Mouse (Mus musculus): ENCODE results near the gene Bag6. TPM values are rescaled to one million over a fixed set of nuclear protein-coding genes. Genes with fewer than 3 reads are reported as not detected.

The Bag6 gene
- polyA plus RNA-seq, 1 experiment from 2014 or later, result 96.0 TPM

- peaks cover 52% of the 10 kb centered on the region for H3K36me3 ChIP-seq (ENCODE audit: control insufficient read depth, insufficient read depth, low read length)
- H3K27me3 ChIP-seq (ENCODE audit: control insufficient read depth, insufficient read depth, low read length), result no peaks in the 10 kb centered on the region
- peaks cover 19% of the 10 kb centered on the region for H3K4me1 ChIP-seq (ENCODE audit: control insufficient read depth, insufficient read depth, low read length)
- H3K27ac ChIP-seq (ENCODE audit: low read depth, low read length), result no peak overlapping the region
- no peak overlapping the region for H3K9ac ChIP-seq (ENCODE audit: low read length)
- no peak for ATAC-seq (ENCODE audit: low FRiP score)
- H3K9me3 ChIP-seq (ENCODE audit: control insufficient read depth, low read length), result no peaks in the 10 kb centered on the region
- no peak for DNase-seq (ENCODE audit: low spot score, missing footprints)
- no peak overlapping the region for H3K4me2 ChIP-seq
- WGBS, result 86% methylated on average over 11 of the region's 11 CpGs
- H3K4me3 ChIP-seq (ENCODE audit: low read depth, low read length), result no peak overlapping the region
These were observed 26.4 kb downstream of the Bag6 start for GRCm38 (mm10) chr17:35161421-35161820.

GRCm38 (mm10) chr17:35162121-35162520 lies 27.1 kb downstream of the Bag6 start:
- peak overlapping the region; percentile 97; the same call in 1 of the 2 replicates for H3K4me2 ChIP-seq
- no peak for DNase-seq (ENCODE audit: low spot score, missing footprints)
- peak overlapping the region; percentile 100; the same call in 1 of the 2 replicates for H3K4me3 ChIP-seq (ENCODE audit: low read depth, low read length)
- peaks cover 46% of the 10 kb centered on the region for H3K36me3 ChIP-seq (ENCODE audit: control insufficient read depth, insufficient read depth, low read length)
- no peaks in the 10 kb centered on the region for H3K9me3 ChIP-seq (ENCODE audit: control insufficient read depth, low read length)
- peaks cover 19% of the 10 kb centered on the region for H3K4me1 ChIP-seq (ENCODE audit: control insufficient read depth, insufficient read depth, low read length)
- H3K27me3 ChIP-seq (ENCODE audit: control insufficient read depth, insufficient read depth, low read length), result no peaks in the 10 kb centered on the region
- WGBS, result 80% methylated on average over 14 of the region's 14 CpGs
- no peak overlapping the region for H3K27ac ChIP-seq (ENCODE audit: low read depth, low read length)
- H3K9ac ChIP-seq (ENCODE audit: low read length), result peak overlapping the region; percentile 100; the same call in 1 of the 2 replicates
- ATAC-seq (ENCODE audit: low FRiP score), result no peak

DNA sequence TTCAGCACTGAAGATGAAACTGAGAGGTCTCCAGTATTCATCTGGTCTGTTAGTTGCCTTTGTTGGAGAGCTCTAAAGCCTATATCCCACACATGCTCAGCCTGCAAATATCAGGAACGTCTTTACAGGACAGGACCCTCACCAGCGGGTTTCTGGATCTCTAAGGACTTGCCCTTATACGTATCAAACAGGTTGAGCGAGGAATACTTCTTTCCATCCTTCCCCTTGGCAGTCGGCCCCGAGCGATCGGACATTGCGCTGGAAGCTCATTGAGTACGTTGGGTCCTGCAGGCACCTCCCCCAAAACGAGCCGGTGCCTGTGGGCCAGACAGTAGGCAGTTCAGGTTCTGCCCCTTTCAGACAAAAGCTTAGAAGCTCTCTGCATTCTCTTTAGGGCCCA lies 27.8 kb downstream of the Bag6 start:
- peaks cover 40% of the 10 kb centered on the region for H3K36me3 ChIP-seq (ENCODE audit: control insufficient read depth, insufficient read depth, low read length)
- ATAC-seq (ENCODE audit: low FRiP score), result no peak
- WGBS, result 67% methylated on average over 12 of the region's 12 CpGs
- DNase-seq (ENCODE audit: low spot score, missing footprints), result no peak
- no peaks in the 10 kb centered on the region for H3K9me3 ChIP-seq (ENCODE audit: control insufficient read depth, low read length)
- no peaks in the 10 kb centered on the region for H3K27me3 ChIP-seq (ENCODE audit: control insufficient read depth, insufficient read depth, low read length)
- peak overlapping the region; percentile 100 for H3K4me3 ChIP-seq (ENCODE audit: low read depth, low read length)
- H3K4me1 ChIP-seq (ENCODE audit: control insufficient read depth, insufficient read depth, low read length), result peaks cover 19% of the 10 kb centered on the region
- H3K9ac ChIP-seq (ENCODE audit: low read length), result peak overlapping the region; percentile 100
- no peak overlapping the region for H3K27ac ChIP-seq (ENCODE audit: low read depth, low read length)
- peak overlapping the region; percentile 97 for H3K4me2 ChIP-seq

DNA sequence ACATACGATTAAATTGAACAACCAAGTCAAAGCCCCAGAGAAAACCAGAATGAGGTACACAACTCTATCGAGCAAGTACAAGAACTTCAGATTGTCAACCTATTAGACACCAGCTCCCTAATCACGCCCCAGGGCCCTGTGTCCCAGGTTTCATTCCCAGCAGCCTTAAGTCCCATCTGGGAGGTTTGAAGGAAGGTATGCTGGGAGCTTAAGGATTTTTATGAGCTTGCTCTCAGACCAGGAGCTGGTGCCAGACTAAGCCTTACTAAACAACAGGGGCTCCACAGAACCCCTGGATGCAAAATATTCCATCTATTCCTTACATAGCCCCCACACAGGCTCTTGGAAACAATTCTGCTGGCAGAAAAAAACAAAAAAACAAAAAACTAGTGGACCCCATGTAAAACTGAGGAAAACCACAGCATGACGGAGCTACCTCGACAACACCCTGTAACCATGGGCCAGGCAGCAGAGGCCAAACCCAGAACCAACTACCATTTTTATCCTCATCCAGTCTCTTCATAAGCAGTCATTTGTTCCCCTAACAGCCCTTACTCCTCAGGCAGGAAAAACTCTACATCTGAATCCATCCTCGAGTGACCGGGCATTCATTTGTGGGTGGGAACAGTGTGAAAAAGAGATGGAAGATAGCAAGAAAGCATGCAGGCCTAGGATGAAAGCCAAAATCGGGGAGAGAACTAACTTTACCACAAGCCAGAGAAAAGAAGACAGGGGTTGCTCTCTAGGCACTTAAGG lies 28.5 kb downstream of the Bag6 start:
- peak overlapping the region; percentile 93 for H3K27ac ChIP-seq (ENCODE audit: low read depth, low read length)

GRCm38 (mm10) chr17:35164218-35164567 lies 29.2 kb downstream of the Bag6 start:
- no peaks in the 10 kb centered on the region for H3K9me3 ChIP-seq (ENCODE audit: control insufficient read depth, low read length)
- H3K9ac ChIP-seq (ENCODE audit: low read length), result peak overlapping the region; percentile 100
- H3K4me3 ChIP-seq (ENCODE audit: low read depth, low read length), result peak overlapping the region; percentile 100
- DNase-seq (ENCODE audit: low spot score, missing footprints), result no peak
- peak overlapping the region; percentile 93 for H3K27ac ChIP-seq (ENCODE audit: low read depth, low read length)
- no peak for ATAC-seq (ENCODE audit: low FRiP score)
- H3K36me3 ChIP-seq (ENCODE audit: control insufficient read depth, insufficient read depth, low read length), result peaks cover 26% of the 10 kb centered on the region
- no peaks in the 10 kb centered on the region for H3K27me3 ChIP-seq (ENCODE audit: control insufficient read depth, insufficient read depth, low read length)
- WGBS, result under 1% methylated on average over 24 of the region's 28 CpGs
- H3K4me2 ChIP-seq, result peak overlapping the region; percentile 97
- peaks cover 19% of the 10 kb centered on the region for H3K4me1 ChIP-seq (ENCODE audit: control insufficient read depth, insufficient read depth, low read length)

More for the DNA sequence above, 28.5 kb downstream of the Bag6 start:
- WGBS, result 26% methylated on average over 8 of the region's 8 CpGs
- no peaks in the 10 kb centered on the region for H3K27me3 ChIP-seq (ENCODE audit: control insufficient read depth, insufficient read depth, low read length)
- peaks cover 19% of the 10 kb centered on the region for H3K4me1 ChIP-seq (ENCODE audit: control insufficient read depth, insufficient read depth, low read length)
- peak overlapping the region; percentile 100 for H3K4me3 ChIP-seq (ENCODE audit: low read depth, low read length)
- DNase-seq (ENCODE audit: low spot score, missing footprints) (no peak), ATAC-seq (ENCODE audit: low FRiP score) (no peak)
- peaks cover 33% of the 10 kb centered on the region for H3K36me3 ChIP-seq (ENCODE audit: control insufficient read depth, insufficient read depth, low read length)
- no peaks in the 10 kb centered on the region for H3K9me3 ChIP-seq (ENCODE audit: control insufficient read depth, low read length)
- H3K4me2 ChIP-seq, result peak overlapping the region; percentile 97
- H3K9ac ChIP-seq (ENCODE audit: low read length), result peak overlapping the region; percentile 100

DNA sequence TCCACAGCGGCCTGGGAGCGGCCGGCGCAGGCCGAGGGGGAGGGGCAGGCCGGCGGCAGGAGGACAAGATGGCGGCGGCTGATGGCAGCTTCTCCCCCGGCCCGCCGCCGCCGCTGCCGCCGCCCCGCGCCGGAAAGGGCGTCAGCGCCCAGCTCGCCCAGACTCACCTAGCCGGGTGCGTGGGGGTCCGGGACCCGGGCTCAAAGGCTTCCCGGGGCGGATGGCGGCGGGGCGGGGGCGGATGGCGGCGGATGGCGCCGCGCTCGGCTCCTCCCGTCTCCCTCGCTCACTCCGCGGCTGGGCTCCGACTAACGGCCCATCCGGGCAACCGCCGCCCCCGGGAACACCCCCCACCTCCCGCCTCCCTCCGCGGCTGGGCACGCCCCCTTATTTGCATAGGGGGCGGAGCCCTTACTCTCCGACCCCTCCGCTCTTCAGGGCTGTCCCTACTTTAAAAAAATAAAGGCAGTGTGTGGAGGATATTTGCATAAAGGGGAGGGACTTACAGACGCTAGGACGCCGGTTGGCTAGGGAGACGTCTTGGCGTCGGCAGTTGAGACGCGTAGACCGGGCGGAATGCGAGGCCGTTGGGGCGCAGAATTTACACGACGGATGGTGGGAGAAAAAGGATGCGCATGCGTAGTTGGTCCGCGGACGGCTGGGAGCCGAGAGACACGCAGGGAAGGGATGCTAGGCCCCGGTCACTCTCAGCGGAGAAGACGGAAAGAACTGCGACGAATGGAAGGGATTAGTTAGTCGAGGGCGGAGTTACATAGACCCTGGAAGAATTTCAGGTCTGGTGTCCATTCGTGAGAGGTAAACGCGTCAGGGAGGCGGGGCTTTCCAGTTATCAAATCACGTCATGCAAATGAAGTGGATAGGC lies 29.8 kb downstream of the Bag6 start, which contains the start of gene Prrc2a:
Gene Prrc2a, minus strand, starts transcription at position 330 of the 883 bp plus-strand sequence.
- Histone ChIP-seq H3K27me3 (ENCODE audit: control insufficient read depth, insufficient read depth, low read length) (no peaks in the 10 kb centered on the region), H3K4me3 (ENCODE audit: low read depth, low read length) (peak within 1 kb of the TSS; percentile 100), H3K36me3 (ENCODE audit: control insufficient read depth, insufficient read depth, low read length) (peaks cover 24% of the 10 kb centered on the region), H3K4me2 (peak within 1 kb of the TSS; percentile 97), H3K9me3 (ENCODE audit: control insufficient read depth, low read length) (no peaks in the 10 kb centered on the region), H3K9ac (ENCODE audit: low read length) (peak within 1 kb of the TSS; percentile 100), H3K4me1 (ENCODE audit: control insufficient read depth, insufficient read depth, low read length) (peaks cover 19% of the 10 kb centered on the region), H3K27ac (ENCODE audit: low read depth, low read length) (peak within 1 kb of the TSS; percentile 97)
- ATAC-seq (ENCODE audit: low FRiP score) (peak; percentile 96), DNase-seq (ENCODE audit: low spot score, missing footprints) (peak; percentile 100)
- under 1% methylated on average over 50 of the region's 89 CpGs for WGBS

- Histone ChIP-seq H3K27me3 (ENCODE audit: control insufficient read depth, insufficient read depth, low read length) (no peaks in the 10 kb centered on the region), H3K9me3 (ENCODE audit: control insufficient read depth, low read length) (no peaks in the 10 kb centered on the region), H3K36me3 (ENCODE audit: control insufficient read depth, insufficient read depth, low read length) (peaks cover 16% of the 10 kb centered on the region), H3K27ac (ENCODE audit: low read depth, low read length) (peak overlapping the region; percentile 97), H3K4me2 (peak overlapping the region; percentile 97), H3K9ac (ENCODE audit: low read length) (peak overlapping the region; percentile 77), H3K4me3 (ENCODE audit: low read depth, low read length) (peak overlapping the region; percentile 100), H3K4me1 (ENCODE audit: control insufficient read depth, insufficient read depth, low read length) (peaks cover 19% of the 10 kb centered on the region)
- 24% methylated on average over 12 of the region's 12 CpGs for WGBS
- ATAC-seq (ENCODE audit: low FRiP score), result no peak; the same call in 1 of the 2 replicates
- no peak for DNase-seq (ENCODE audit: low spot score, missing footprints)
These were observed 30.6 kb downstream of the Bag6 start for GRCm38 (mm10) chr17:35165451-35166155.

GRCm38 (mm10) chr17:35166352-35167035 lies 31.5 kb downstream of the Bag6 start:
- H3K4me2 ChIP-seq, result peak overlapping the region; percentile 97
- DNase-seq (ENCODE audit: low spot score, missing footprints), result no peak
- H3K4me1 ChIP-seq (ENCODE audit: control insufficient read depth, insufficient read depth, low read length), result peaks cover 19% of the 10 kb centered on the region
- no peak overlapping the region; the same call in 1 of the 2 replicates for H3K27ac ChIP-seq (ENCODE audit: low read depth, low read length)
- no peak for ATAC-seq (ENCODE audit: low FRiP score)
- H3K36me3 ChIP-seq (ENCODE audit: control insufficient read depth, insufficient read depth, low read length), result peaks cover 7% of the 10 kb centered on the region
- no peak overlapping the region for H3K4me3 ChIP-seq (ENCODE audit: low read depth, low read length)
- 73% methylated on average over 8 of the region's 8 CpGs for WGBS
- H3K9me3 ChIP-seq (ENCODE audit: control insufficient read depth, low read length), result no peaks in the 10 kb centered on the region
- no peaks in the 10 kb centered on the region for H3K27me3 ChIP-seq (ENCODE audit: control insufficient read depth, insufficient read depth, low read length)
- H3K9ac ChIP-seq (ENCODE audit: low read length), result no peak overlapping the region; the same call in 1 of the 2 replicates

Measured in midbrain, embryonic 11.5 days (tissue).